Mouse (Mus musculus) fibroblast of lung, adult 2 months (primary cell): ENCODE measurements around the gene Ddx17.

ENCODE experiments used
- DNase-seq: peaks from one replicate; pipeline ENCODE4 v3.0.0-alpha.2; 2011; ENCODE audit warnings: low read depth

Gene Ddx17

GRCm38 (mm10) chr15:79546410-79547288, at the start of gene Ddx17:
Ddx17 (minus strand) TSS chr15:79546741.
- peak; percentile 94 for DNase-seq

GRCm38 (mm10) chr15:79581581-79581980, 35.0 kb upstream of the Ddx17 start:
- no peak for DNase-seq

GRCm38 (mm10) chr15:79577671-79578426, 31.3 kb upstream of the Ddx17 start:
- DNase-seq, result no peak

GRCm38 (mm10) chr15:79576947-79577346, 30.4 kb upstream of the Ddx17 start:
- DNase-seq, result no peak

GRCm38 (mm10) chr15:79575543-79576222, 29.1 kb upstream of the Ddx17 start:
- DNase-seq, result no peak

- no peak for DNase-seq
Observed at GRCm38 (mm10) chr15:79562417-79562816, 15.9 kb upstream of the Ddx17 start.

GRCm38 (mm10) chr15:79559649-79560048, 13.1 kb upstream of the Ddx17 start:
- DNase-seq, result no peak

- DNase-seq, result no peak
Observed at GRCm38 (mm10) chr15:79552566-79552965, 6.0 kb upstream of the Ddx17 start.

- DNase-seq, result no peak
Observed at GRCm38 (mm10) chr15:79548226-79548625, 1.7 kb upstream of the Ddx17 start.

- peak; percentile 36 for DNase-seq
Observed at GRCm38 (mm10) chr15:79547289-79547820, 814 bp upstream of the Ddx17 start.

GRCm38 (mm10) chr15:79545921-79546399, 581 bp downstream of the Ddx17 start:
- no peak for DNase-seq

GRCm38 (mm10) chr15:79545496-79545895, 1.0 kb downstream of the Ddx17 start:
- DNase-seq, result no peak

GRCm38 (mm10) chr15:79543968-79544367, 2.6 kb downstream of the Ddx17 start:
- DNase-seq, result no peak

GRCm38 (mm10) chr15:79533796-79534195, 12.7 kb downstream of the Ddx17 start:
- DNase-seq, result no peak

GRCm38 (mm10) chr15:79529935-79530334, 16.6 kb downstream of the Ddx17 start:
- no peak for DNase-seq

GRCm38 (mm10) chr15:79527991-79528639, 18.4 kb downstream of the Ddx17 start:
- DNase-seq, result no peak

GRCm38 (mm10) chr15:79527192-79527591, 19.3 kb downstream of the Ddx17 start:
- DNase-seq, result no peak

GRCm38 (mm10) chr15:79525979-79526768, 20.4 kb downstream of the Ddx17 start:
- DNase-seq, result no peak

- no peak for DNase-seq
Observed at GRCm38 (mm10) chr15:79525564-79525963, 21.0 kb downstream of the Ddx17 start.

- no peak for DNase-seq
Observed at GRCm38 (mm10) chr15:79519400-79520220, 26.9 kb downstream of the Ddx17 start.
